Mouse (Mus musculus): ENCODE data around the gene Cav3.

GRCm38 (mm10) chr6:112445675-112446074 is 13.6 kb upstream of the Cav3 start:
- TF ChIP-seq TAL1 (conservative IDR thresholded peaks at IDR 0.05; ENCODE audit: low read depth, low read length), result no peak
- TF ChIP-seq CTCF (IDR thresholded peaks at IDR 0.05; ENCODE audit: low read depth, low read length), result no peak
- no peak for TF ChIP-seq POLR2AphosphoS5 (IDR thresholded peaks at IDR 0.05; ENCODE audit: insufficient replicate concordance, low read depth, low read length)
- no peak for TF ChIP-seq GATA1 (IDR thresholded peaks at IDR 0.05; ENCODE audit: borderline replicate concordance, low read length)
- no peak for TF ChIP-seq GATA2 (IDR thresholded peaks at IDR 0.05; ENCODE audit: borderline replicate concordance, low read depth, low read length)

Data from G1E (cell line).